Mouse (Mus musculus) ovary, adult 18-20 months (tissue): ENCODE results near the gene Efna5.

Experiments used
- DNase-seq: peaks from one replicate; pipeline ENCODE4 v3.0.0; 2022; ENCODE audit warnings: low spot score, mixed read lengths

Gene Efna5

GRCm38 (mm10) chr17:62652451-62652850 lies 228.7 kb downstream of the Efna5 start:
- DNase-seq, result no peak

GRCm38 (mm10) chr17:62651696-62652095 lies 229.4 kb downstream of the Efna5 start:
- no peak for DNase-seq

GRCm38 (mm10) chr17:62649293-62649950 lies 231.7 kb downstream of the Efna5 start:
- DNase-seq, result no peak

- no peak for DNase-seq
Measured at GRCm38 (mm10) chr17:62646836-62647235, 234.3 kb downstream of the Efna5 start.

- no peak for DNase-seq
Measured at GRCm38 (mm10) chr17:62642447-62643145, 238.5 kb downstream of the Efna5 start.

- DNase-seq, result no peak
Measured at GRCm38 (mm10) chr17:62640654-62641053, 240.5 kb downstream of the Efna5 start.

- no peak for DNase-seq
Measured at GRCm38 (mm10) chr17:62636896-62637295, 244.2 kb downstream of the Efna5 start.

GRCm38 (mm10) chr17:62634937-62635336 lies 246.2 kb downstream of the Efna5 start:
- DNase-seq, result no peak

GRCm38 (mm10) chr17:62628474-62628873 lies 252.6 kb downstream of the Efna5 start:
- no peak for DNase-seq

- DNase-seq, result no peak
Measured at GRCm38 (mm10) chr17:62627508-62627907, 253.6 kb downstream of the Efna5 start.

GRCm38 (mm10) chr17:62625646-62626020 lies 255.5 kb downstream of the Efna5 start:
- no peak for DNase-seq

GRCm38 (mm10) chr17:62624804-62625645 lies 256.1 kb downstream of the Efna5 start:
- no peak for DNase-seq

GRCm38 (mm10) chr17:62623224-62623623 lies 257.9 kb downstream of the Efna5 start:
- no peak for DNase-seq

GRCm38 (mm10) chr17:62622481-62622880 lies 258.6 kb downstream of the Efna5 start:
- no peak for DNase-seq

- no peak for DNase-seq
Measured at GRCm38 (mm10) chr17:62615159-62615558, 266.0 kb downstream of the Efna5 start.

- DNase-seq, result no peak
Measured at GRCm38 (mm10) chr17:62614708-62615107, 266.4 kb downstream of the Efna5 start.

GRCm38 (mm10) chr17:62614237-62614636 lies 266.9 kb downstream of the Efna5 start:
- no peak for DNase-seq

- DNase-seq, result no peak
Measured at GRCm38 (mm10) chr17:62613232-62613631, 267.9 kb downstream of the Efna5 start.

GRCm38 (mm10) chr17:62608145-62608544 lies 273.0 kb downstream of the Efna5 start:
- no peak for DNase-seq

GRCm38 (mm10) chr17:62607304-62607914 lies 273.7 kb downstream of the Efna5 start:
- DNase-seq, result no peak

GRCm38 (mm10) chr17:62606681-62607080 lies 274.4 kb downstream of the Efna5 start:
- DNase-seq, result no peak

GRCm38 (mm10) chr17:62604309-62604708 lies 276.8 kb downstream of the Efna5 start:
- no peak for DNase-seq
